Mouse (Mus musculus) layer of hippocampus, adult 9-10 months (tissue): ENCODE data around the gene Lyl1.

ENCODE experiments used
- DNase-seq: peaks from one replicate; pipeline ENCODE4 v3.0.0; 2022; ENCODE audit warnings: low spot score

Lyl1 gene

GRCm38 (mm10) chr8:84703466-84704249 is 2.4 kb downstream of the Lyl1 start:
- no peak for DNase-seq

GRCm38 (mm10) chr8:84704356-84704755 is 3.1 kb downstream of the Lyl1 start:
- no peak for DNase-seq

GRCm38 (mm10) chr8:84704867-84705831 is 3.9 kb downstream of the Lyl1 start:
- DNase-seq: no peak

GRCm38 (mm10) chr8:84705960-84706359 is 4.7 kb downstream of the Lyl1 start:
- DNase-seq: no peak

- DNase-seq: no peak
Observed at GRCm38 (mm10) chr8:84706610-84707266, 5.5 kb downstream of the Lyl1 start.

GRCm38 (mm10) chr8:84707267-84707883 is 6.1 kb downstream of the Lyl1 start:
- DNase-seq: no peak

- no peak for DNase-seq
Observed at GRCm38 (mm10) chr8:84708071-84708541, 6.8 kb downstream of the Lyl1 start.

GRCm38 (mm10) chr8:84708774-84709475 is 7.7 kb downstream of the Lyl1 start:
- no peak for DNase-seq

GRCm38 (mm10) chr8:84709931-84710330 is 8.7 kb downstream of the Lyl1 start:
- no peak for DNase-seq

- DNase-seq: no peak
Observed at GRCm38 (mm10) chr8:84711312-84711711, 10.1 kb downstream of the Lyl1 start.

- no peak for DNase-seq
Observed at GRCm38 (mm10) chr8:84711933-84712758, 10.9 kb downstream of the Lyl1 start.

GRCm38 (mm10) chr8:84712759-84713120 is 11.5 kb downstream of the Lyl1 start:
- no peak for DNase-seq

GRCm38 (mm10) chr8:84713381-84713780 is 12.1 kb downstream of the Lyl1 start:
- no peak for DNase-seq

GRCm38 (mm10) chr8:84714161-84714560 is 12.9 kb downstream of the Lyl1 start:
- no peak for DNase-seq

GRCm38 (mm10) chr8:84715893-84716468 is 14.7 kb downstream of the Lyl1 start:
- no peak for DNase-seq

GRCm38 (mm10) chr8:84716790-84717189 is 15.5 kb downstream of the Lyl1 start:
- no peak for DNase-seq

- no peak for DNase-seq
Observed at GRCm38 (mm10) chr8:84718476-84718875, 17.2 kb downstream of the Lyl1 start.

GRCm38 (mm10) chr8:84718959-84719690 is 17.9 kb downstream of the Lyl1 start:
- DNase-seq: no peak

- no peak for DNase-seq
Observed at GRCm38 (mm10) chr8:84722530-84722849, 21.2 kb downstream of the Lyl1 start.
